Mouse (Mus musculus) testis, adult 2 months (tissue): Measurements from ENCODE around the gene Chrnb1.

Source experiments
- CTCF ChIP-seq: fragments of 200-500 bp; IDR thresholded peaks from 2 replicates; pipeline ENCODE4 v1.5.1; 2012; ENCODE audit warnings: low read depth, mild to moderate bottlenecking, inconsistent platforms, low read length, moderate library complexity; ENCODE audit not compliant: control insufficient read depth, insufficient read depth, insufficient replicate concordance
- POLR2A ChIP-seq: fragments of 200-500 bp; IDR thresholded peaks from 2 replicates; pipeline ENCODE4 v1.6.1; 2012; ENCODE audit warnings: low read depth, mild to moderate bottlenecking, inconsistent platforms, low read length, moderate library complexity; ENCODE audit not compliant: control insufficient read depth

DNA sequence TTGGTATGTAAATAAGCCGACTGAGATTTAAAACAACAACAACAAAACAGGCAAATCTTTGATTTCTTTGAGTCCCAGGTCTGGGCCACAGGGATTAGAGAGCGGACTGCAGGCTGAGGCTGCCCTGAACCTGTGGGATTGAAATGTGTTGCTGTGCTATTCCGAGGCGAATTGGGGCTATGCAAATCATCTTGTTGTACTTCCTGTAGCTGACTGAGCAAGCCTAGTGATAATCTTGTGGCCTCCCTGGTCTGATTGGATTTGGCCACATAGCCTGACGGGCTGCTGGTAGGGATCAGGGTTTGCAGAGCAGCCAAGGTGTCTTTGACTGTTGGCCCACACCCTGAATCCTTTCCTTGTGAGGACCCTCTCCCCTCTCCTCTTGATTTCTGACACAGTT is 20.8 kb downstream of the Chrnb1 start:
- TF ChIP-seq CTCF (no peak), POLR2A (no peak)
